Mouse (Mus musculus) lung, postnatal 14 days (tissue): ENCODE measurements around the gene Hist1h3f.
"Not testable (repeated sequence)": the region's sequence is repeated elsewhere in the genome, so short reads cannot be mapped to it uniquely, and the experiment has no call there.

ENCODE experiments used
- DNase-seq: peaks from one replicate; pipeline ENCODE4 v3.0.0; 2021

The Hist1h3f gene

DNA sequence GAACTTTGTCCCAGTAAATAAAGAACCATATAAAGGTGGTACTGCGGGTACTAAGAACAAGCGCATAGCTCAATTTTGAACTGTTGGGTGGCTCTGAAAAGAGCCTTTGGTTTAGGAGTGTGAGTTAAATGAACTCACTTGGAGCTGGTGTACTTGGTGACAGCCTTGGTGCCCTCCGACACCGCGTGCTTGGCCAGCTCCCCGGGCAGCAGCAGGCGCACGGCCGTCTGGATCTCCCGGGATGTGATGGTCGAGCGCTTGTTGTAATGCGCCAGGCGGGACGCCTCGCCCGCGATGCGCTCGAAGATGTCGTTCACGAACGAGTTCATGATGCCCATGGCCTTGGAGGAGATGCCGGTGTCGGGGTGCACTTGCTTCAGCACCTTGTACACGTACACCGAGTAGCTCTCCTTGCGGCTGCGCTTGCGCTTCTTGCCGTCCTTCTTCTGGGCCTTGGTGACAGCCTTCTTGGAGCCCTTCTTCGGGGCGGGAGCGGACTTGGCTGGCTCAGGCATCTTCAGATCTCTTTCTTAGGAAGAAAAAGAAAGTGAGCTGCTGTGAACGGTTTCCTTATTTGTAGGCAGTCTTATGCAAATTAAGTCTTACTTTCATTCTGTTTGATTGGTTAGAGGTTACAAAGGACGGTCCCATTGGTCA, 41.7 kb downstream of the Hist1h3f start:
- peak; percentile 62 for DNase-seq

DNA sequence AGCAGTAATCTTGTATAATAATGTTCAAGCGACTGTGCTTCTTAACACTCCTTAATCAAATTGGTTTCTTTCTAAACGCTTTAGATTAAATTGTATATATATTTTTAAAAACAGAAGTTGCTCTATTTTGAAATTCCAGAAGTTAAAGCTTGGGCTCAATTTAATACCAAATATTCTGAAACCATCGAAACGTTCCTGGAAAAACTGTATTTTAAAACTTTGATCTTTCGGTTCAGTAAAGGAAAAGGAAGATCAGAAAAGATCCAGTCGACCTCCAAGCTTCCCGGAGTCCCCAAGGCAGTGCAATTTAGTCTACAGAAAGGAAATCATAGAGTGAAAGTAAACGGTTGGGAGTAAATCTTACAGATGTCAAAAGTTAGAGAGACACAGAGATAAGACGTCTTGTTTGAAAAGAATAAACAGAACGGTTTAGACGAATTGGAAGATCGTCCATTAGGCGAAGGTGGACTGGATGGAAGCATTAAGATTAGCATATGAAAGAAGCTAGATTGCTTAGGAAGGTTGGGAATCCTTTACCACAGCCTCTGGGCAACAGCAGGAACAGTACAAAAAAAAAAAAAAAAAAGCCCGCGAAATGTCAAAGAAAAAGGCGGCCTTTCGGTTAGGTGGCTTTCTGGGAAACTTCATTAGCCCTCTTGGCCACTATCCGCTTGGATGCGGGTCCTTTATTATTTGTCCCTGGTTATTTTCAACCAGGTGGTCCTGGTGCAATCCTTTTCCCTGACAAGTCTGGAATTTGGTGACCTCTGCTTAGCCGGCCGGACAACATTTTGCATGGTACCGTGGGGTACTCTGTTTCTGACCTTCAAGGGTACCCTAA, 42.5 kb downstream of the Hist1h3f start:
- no peak for DNase-seq

GRCm38 (mm10) chr13:23586940-23587225, 43.0 kb downstream of the Hist1h3f start:
- DNase-seq, result no peak

DNA sequence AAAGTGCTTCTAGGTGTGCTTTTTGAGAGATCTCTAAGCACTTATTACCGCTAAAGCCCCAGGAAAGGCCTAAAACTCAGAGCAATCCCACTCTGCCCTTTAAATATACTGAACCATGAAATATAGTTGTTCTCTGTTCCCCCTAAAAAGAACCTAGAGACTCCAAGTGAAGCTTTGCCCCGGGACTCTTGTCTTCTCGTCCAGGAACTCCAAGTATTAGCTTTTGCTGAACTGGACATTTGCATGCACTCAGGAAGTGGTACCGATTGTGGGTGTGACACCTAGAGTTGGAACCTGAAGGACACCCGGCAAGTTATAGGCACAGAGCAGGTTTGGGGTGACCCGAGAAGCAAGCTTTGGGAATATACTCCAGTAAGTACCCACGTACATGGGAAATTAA, 47.4 kb downstream of the Hist1h3f start:
- no peak for DNase-seq

DNA sequence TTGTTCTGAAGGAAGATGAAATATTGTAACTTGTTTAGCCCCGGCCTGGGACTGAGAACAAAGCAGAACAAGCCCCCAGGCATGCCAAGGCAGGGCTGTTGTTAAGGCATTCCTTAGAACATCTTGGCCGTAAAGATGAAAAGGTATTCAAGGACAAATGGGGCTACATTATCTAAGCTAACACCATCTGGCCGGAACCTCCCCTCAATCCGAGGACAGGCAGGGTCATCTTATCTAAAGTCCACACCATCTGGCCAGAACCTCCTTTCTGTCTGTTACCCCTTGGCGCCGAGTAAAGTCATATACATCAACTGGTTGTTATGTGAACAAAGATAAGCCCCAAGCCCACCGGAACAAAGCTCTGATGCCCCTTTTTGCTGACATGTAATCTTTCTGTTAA, 48.0 kb downstream of the Hist1h3f start:
- DNase-seq, result not testable (repeated sequence)

GRCm38 (mm10) chr13:23592614-23593013, 48.8 kb downstream of the Hist1h3f start:
- DNase-seq, result no peak

- no peak for DNase-seq
Observed at GRCm38 (mm10) chr13:23593051-23593770, 49.4 kb downstream of the Hist1h3f start.
